Mouse (Mus musculus): ENCODE measurements around the gene Angel1.
A peak's percentile ranks its signal among the peaks of the same experiment; 100 is the strongest.

- TF ChIP-seq POLR2A (IDR thresholded peaks at IDR 0.05; ENCODE audit: insufficient read depth, low read depth, low read length) (no peak), CTCF (IDR thresholded peaks at IDR 0.05) (peak; percentile 21; the same call in 1 of the 2 replicates), EP300 (IDR thresholded peaks at IDR 0.05; ENCODE audit: insufficient read depth, low read depth, low read length) (no peak)
These were observed 45.6 kb downstream of the Angel1 start for GRCm38 (mm10) chr12:86680591-86681193.

All from heart, adult 2 months (tissue).